Mouse (Mus musculus): ENCODE results near the gene Olfr145. TPM values are rescaled to one million over a fixed set of nuclear protein-coding genes. Genes with fewer than 3 reads are reported as not detected.

Olfr145 gene
- polyA plus RNA-seq, 1 experiment from 2014 or later = not detected

DNA sequence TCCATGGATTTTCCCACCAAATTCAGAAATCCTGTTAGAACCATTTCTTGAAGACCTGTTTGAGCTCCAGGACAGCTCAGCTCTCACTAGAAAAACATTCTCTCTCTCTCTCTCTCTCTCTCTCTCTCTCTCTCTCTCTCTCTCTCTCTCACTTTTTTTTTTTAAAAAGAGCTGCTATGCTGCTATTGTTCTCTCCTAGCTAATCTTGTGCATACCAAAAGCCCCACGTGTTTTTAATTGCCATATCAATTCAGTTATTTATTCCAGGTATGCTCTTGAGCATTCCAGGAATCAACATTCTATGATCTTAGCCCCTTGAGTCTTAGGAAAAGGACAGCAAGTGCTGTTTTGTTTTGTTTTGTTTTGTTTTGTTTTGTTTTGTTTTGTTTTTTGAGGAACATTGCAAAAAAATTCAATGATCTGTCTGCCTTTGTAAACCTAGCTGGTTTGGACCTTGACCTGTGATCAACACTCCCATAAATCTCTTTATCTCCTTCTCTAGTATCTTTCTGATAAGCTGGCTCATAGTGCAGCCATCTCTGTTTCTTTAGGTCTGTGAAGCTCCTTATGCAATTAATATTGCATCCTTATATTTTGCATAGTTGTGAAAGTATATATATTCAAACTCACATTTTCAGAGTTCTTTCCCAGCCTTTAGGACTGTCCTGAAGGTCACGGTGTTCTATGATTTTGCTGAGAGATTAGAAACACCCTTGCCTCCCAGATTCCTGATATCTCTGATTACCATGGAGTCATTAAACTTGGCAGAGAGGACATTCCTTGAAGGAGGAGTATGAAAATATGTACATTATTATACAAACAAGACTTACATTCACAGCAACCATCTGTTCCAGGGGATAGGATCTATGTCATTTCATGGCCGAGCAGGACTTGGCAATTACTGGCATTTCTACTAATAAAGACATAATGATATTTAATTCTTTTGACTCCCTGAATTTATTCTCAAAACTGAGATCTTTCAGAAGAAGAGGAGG lies 29.8 kb downstream of the Olfr145 start:
- H3K27ac ChIP-seq = no peak overlapping the region
- 68% methylated on average over 3 of the region's 3 CpGs for WGBS

DNA sequence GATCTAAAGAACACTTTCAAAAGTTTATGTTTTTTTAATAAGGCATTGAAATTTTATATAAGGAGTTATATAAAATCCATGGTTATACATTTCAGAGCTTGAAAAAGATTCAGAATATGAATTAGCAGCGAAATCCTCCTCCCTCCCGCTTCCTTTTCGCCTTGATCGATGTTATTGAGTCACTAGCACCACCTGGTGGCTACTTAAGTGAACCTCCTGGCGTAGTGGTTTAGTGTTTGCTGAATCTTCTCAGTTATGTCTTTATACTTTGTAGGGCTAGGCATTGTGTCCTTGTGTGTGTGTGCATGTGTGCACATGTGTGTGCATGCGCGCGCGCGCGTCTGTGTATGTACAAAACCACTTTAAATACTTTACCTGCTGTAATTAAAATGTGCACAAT lies 36.0 kb downstream of the Olfr145 start:
- no peak for DNase-seq (ENCODE audit: low spot score)

More for the DNA sequence above, 29.8 kb downstream of the Olfr145 start:
- no peak for DNase-seq (ENCODE audit: low spot score)
- Histone ChIP-seq H3K27me3 (ENCODE audit: insufficient read depth, poor library complexity, severe bottlenecking) (no peaks in the 10 kb centered on the region), H3K9me3 (no peaks in the 10 kb centered on the region), H3K4me1 (no peaks in the 10 kb centered on the region), H3K36me3 (no peaks in the 10 kb centered on the region), H3K4me3 (no peak overlapping the region)

DNA sequence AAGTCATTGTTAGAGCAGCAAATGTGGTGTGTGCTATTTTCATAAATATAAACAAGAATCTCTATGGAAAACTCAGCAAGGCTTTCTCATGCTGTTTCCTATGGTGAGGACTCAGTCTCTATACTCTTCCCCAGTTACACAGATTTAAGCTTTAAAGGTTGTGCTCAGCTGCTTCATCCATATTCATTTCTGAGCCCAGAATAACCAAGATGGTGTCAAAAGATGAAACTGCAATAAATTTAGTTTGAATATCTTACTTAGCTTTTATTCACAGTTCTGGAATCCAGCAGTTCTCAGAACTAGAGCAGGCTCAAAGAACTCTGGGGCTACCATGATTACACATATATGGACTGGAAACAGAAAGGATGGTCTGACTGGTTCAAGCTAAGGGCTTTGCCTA lies 37.6 kb downstream of the Olfr145 start:
- DNase-seq (ENCODE audit: low spot score) = no peak
- H3K4me1 ChIP-seq = no peaks in the 10 kb centered on the region
- H3K9me3 ChIP-seq = no peaks in the 10 kb centered on the region
- no peak overlapping the region for H3K27ac ChIP-seq
- no peak overlapping the region for H3K4me3 ChIP-seq
- H3K27me3 ChIP-seq (ENCODE audit: insufficient read depth, poor library complexity, severe bottlenecking) = no peaks in the 10 kb centered on the region
- H3K36me3 ChIP-seq = no peaks in the 10 kb centered on the region

More for the DNA sequence above, 36.0 kb downstream of the Olfr145 start:
- Histone ChIP-seq H3K4me1 (no peaks in the 10 kb centered on the region), H3K36me3 (no peaks in the 10 kb centered on the region), H3K4me3 (no peak overlapping the region), H3K9me3 (no peaks in the 10 kb centered on the region), H3K27ac (no peak overlapping the region), H3K27me3 (ENCODE audit: insufficient read depth, poor library complexity, severe bottlenecking) (no peaks in the 10 kb centered on the region)
- WGBS = 7% methylated on average over 11 of the region's 11 CpGs

DNA sequence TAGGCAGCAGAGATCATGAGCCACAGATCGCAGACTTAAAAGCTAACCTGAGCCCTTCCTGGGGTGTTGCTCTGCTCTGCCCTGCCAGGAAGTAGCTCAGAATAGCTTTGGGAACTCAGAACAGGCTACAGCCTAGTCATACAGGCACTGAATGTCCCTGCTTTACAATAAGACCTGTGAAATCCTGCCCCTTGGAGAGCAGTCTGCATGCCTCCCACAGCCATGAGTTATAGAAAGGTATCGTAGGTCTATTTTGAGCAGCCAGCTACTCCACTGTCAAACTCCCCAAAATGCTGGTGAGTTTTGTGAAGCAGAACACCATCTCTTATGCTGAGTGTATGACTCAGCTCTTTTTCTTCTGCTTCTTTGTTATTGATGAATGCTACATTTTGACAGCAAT lies 44.6 kb downstream of the Olfr145 start:
- WGBS = 94% methylated on average over 2 of the region's 2 CpGs
- H3K4me3 ChIP-seq = no peak overlapping the region
- no peaks in the 10 kb centered on the region for H3K9me3 ChIP-seq
- H3K36me3 ChIP-seq = no peaks in the 10 kb centered on the region
- no peak overlapping the region for H3K27ac ChIP-seq
- H3K4me1 ChIP-seq = no peaks in the 10 kb centered on the region
- no peak for DNase-seq (ENCODE audit: low spot score)
- no peaks in the 10 kb centered on the region for H3K27me3 ChIP-seq (ENCODE audit: insufficient read depth, poor library complexity, severe bottlenecking)

Other genes starting within 250 kb of the Olfr145 start
- gene Tbrg1, start 239.4 kb upstream of the Olfr145 start, polyA plus RNA-seq (2016; fragmentation: Nextera tagmentation; extraction: Ambion mirVana) = 200 and 203 TPM in 2 replicates
- 0.31 TPM in 1 of 2 replicates, not detected in the other for gene Panx3, start 227.5 kb upstream of the Olfr145 start, polyA plus RNA-seq (2016; fragmentation: Nextera tagmentation; extraction: Ambion mirVana)
- not detected in 2 replicates for gene Olfr160, start 180.5 kb upstream of the Olfr145 start, polyA plus RNA-seq (2016; fragmentation: Nextera tagmentation; extraction: Ambion mirVana)
- gene Olfr874, start 151.6 kb upstream of the Olfr145 start, polyA plus RNA-seq (2016; fragmentation: Nextera tagmentation; extraction: Ambion mirVana) = not detected in 2 replicates
- not detected in 2 replicates for gene Olfr875, start 124.9 kb upstream of the Olfr145 start, polyA plus RNA-seq (2016; fragmentation: Nextera tagmentation; extraction: Ambion mirVana)
- gene Olfr876, start 93.7 kb upstream of the Olfr145 start, polyA plus RNA-seq (2016; fragmentation: Nextera tagmentation; extraction: Ambion mirVana) = not detected in 2 replicates
- not detected in 2 replicates for gene Olfr877, start 42.5 kb upstream of the Olfr145 start, polyA plus RNA-seq (2016; fragmentation: Nextera tagmentation; extraction: Ambion mirVana)
- gene Olfr878, start 21.1 kb downstream of the Olfr145 start, polyA plus RNA-seq (2016; fragmentation: Nextera tagmentation; extraction: Ambion mirVana) = not detected in 2 replicates
- gene Olfr881, start 95.1 kb downstream of the Olfr145 start, polyA plus RNA-seq (2016; fragmentation: Nextera tagmentation; extraction: Ambion mirVana) = not detected in 2 replicates
- not detected in 2 replicates for gene Olfr883, start 129.1 kb downstream of the Olfr145 start, polyA plus RNA-seq (2016; fragmentation: Nextera tagmentation; extraction: Ambion mirVana)
- gene Olfr884, start 149.8 kb downstream of the Olfr145 start, polyA plus RNA-seq (2016; fragmentation: Nextera tagmentation; extraction: Ambion mirVana) = not detected in 2 replicates
- gene Olfr885, start 164.6 kb downstream of the Olfr145 start, polyA plus RNA-seq (2016; fragmentation: Nextera tagmentation; extraction: Ambion mirVana) = not detected in 2 replicates
- gene Olfr887, start 187.3 kb downstream of the Olfr145 start, polyA plus RNA-seq (2016; fragmentation: Nextera tagmentation; extraction: Ambion mirVana) = not detected in 2 replicates
- not detected in 2 replicates for gene Olfr888, start 211.4 kb downstream of the Olfr145 start, polyA plus RNA-seq (2016; fragmentation: Nextera tagmentation; extraction: Ambion mirVana)
- 0.05 and 0.19 TPM in 2 replicates for gene Olfr889, start 218.5 kb downstream of the Olfr145 start, polyA plus RNA-seq (2016; fragmentation: Nextera tagmentation; extraction: Ambion mirVana)
- gene Olfr890, start 245.8 kb downstream of the Olfr145 start, polyA plus RNA-seq (2016; fragmentation: Nextera tagmentation; extraction: Ambion mirVana) = not detected in 2 replicates